Mouse (Mus musculus): ENCODE data around the gene Tnnt3.

DNA sequence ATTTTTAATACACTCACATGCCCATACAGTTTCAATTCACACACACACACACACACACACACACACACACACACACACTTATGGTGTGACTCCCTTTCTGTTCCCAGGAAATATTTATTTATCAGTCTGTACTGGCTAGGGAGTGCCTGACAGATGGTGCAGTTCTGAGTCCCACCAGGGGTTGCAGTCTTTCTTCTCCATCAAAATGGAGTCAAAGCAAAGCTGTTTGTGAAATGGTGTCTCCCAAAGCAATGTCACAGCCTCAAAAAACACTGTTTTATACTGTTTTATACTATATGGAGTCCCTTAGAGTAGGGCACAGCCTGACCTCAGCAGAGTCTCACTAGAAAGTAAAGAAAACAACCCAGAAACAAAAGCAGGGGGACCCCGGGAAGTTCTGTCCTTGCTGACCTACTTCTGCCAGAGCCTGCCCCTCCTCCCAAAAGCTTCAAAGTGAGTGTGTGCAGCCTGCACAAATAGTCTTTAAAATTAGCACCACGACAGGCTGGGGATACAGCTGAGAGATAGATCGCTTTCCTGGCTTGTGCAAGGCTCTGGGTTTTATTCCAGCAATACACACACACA is 41.3 kb upstream of the Tnnt3 start:
- TF ChIP-seq CTCF (conservative IDR thresholded peaks at IDR 0.05; ENCODE audit: insufficient read depth, insufficient read length, low read depth, low read length): no peak
- TF ChIP-seq POLR2A (IDR thresholded peaks at IDR 0.05; ENCODE audit: low read depth, low read length): no peak

Data from kidney, adult 2 months (tissue).